Mouse (Mus musculus): Measurements from ENCODE around the gene Atp8a2. TPM values are rescaled to one million over a fixed set of nuclear protein-coding genes. Genes with fewer than 3 reads are reported as not detected.
A peak's percentile ranks its signal among the peaks of the same experiment; 100 is the strongest.

Gene Atp8a2
- polyA plus RNA-seq, 1 experiment, result 16.1 TPM

GRCm38 (mm10) chr14:59806910-59807309 is 390.1 kb downstream of the Atp8a2 start:
- peak in 1 of 2 experiments; percentile 39 for DNase-seq (ENCODE audit: extremely low spot score in 1 of 2, low spot score in 1 of 2)

DNA sequence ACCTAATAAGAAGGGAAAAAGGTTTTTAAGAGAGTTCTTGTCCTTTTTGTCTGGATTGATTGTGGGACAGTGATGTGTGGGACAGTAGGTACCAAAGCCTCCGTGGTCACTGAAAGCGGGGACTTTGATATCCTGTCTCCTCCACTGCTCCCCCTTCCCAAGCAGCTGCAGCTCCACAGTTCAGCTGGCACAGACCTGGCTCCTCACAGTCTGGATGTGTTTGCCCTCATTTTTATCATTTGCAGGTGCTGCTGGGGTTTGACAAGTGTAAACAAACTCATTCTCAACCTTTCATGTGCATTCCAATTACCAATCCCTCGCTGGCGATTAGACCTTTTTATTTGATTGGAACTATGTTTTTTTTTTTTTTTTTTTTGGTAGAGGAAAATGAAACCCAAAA is 390.8 kb downstream of the Atp8a2 start:
- DNase-seq (ENCODE audit: extremely low spot score in 1 of 2, low spot score in 1 of 2), result no peak

- no peak for DNase-seq (ENCODE audit: extremely low spot score in 1 of 2, low spot score in 1 of 2)
Observed at GRCm38 (mm10) chr14:59805683-59806082, 391.3 kb downstream of the Atp8a2 start.

DNA sequence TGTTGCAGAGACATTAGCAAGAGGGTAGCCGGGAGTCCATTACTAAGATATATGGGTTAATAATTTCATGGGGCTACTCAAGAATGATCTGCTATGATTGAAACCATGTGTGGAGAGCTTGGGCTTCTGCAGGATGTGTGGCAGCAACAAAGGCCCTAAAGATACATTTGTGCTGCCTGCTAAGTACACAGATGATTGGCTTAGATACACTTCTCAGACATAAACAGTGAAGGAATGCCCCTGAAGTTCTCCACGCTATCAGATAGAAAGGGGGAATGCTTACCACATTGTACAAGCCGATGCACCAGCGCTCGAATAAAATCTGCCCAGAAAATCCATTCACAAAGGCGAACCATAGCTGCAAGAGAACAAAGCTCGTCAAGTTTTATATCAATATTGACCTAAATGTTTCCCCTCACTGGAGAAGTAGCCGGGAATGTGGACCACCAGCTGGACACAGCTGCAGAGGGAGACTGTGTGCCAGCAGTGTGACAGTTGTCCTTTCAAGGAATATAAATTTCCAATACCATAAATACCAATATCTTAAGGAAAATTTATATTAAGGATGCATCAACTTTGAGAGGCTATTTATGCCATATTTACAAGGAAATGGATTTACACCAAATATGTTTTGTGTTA is 394.9 kb downstream of the Atp8a2 start:
- DNase-seq (ENCODE audit: extremely low spot score in 1 of 2, low spot score in 1 of 2), result no peak

- DNase-seq (ENCODE audit: extremely low spot score in 1 of 2, low spot score in 1 of 2), result no peak
Observed at GRCm38 (mm10) chr14:59799511-59799910, 397.5 kb downstream of the Atp8a2 start.

DNA sequence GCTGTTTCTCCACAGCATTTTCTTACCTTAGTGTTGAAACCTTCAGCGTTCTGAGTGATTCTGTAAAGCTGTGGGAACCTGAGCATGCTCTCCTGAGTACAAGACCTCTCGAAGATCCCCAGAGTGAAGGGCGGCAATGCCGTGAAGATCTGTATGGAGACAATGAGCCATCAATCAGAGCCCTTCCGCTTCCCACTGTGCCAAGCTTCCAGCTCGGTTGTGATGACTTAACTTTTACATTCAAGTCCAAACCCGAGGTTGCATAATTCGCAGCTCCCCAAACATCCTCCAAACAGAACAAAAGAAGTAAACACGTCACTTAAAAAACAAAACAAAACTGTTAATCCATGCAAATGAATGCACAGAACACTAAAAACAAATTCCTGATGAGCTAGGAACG is 403.1 kb downstream of the Atp8a2 start:
- DNase-seq (ENCODE audit: extremely low spot score in 1 of 2, low spot score in 1 of 2), result no peak

GRCm38 (mm10) chr14:59783348-59784341 is 413.3 kb downstream of the Atp8a2 start:
- DNase-seq (ENCODE audit: extremely low spot score in 1 of 2, low spot score in 1 of 2), result no peak

DNA sequence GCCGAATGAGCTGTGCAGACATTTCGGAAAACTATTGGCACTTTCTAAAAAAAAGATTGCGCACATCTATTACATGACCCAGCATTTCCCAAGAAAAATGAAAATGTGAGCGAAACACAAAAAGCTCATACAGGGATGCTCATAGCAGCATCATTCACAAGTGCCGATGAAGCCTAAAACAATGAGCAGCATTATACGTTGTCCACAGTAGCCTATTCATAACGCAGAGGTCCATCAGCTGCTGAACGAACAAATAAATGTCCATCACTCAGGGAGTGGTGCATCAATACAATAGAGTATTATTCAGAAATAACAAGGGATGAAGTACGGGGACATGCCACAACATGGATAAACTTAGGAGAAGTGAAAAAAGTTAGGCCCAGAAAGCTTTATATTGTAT is 416.6 kb downstream of the Atp8a2 start:
- peak in 1 of 2 experiments; percentile 12 for DNase-seq (ENCODE audit: extremely low spot score in 1 of 2, low spot score in 1 of 2)

DNA sequence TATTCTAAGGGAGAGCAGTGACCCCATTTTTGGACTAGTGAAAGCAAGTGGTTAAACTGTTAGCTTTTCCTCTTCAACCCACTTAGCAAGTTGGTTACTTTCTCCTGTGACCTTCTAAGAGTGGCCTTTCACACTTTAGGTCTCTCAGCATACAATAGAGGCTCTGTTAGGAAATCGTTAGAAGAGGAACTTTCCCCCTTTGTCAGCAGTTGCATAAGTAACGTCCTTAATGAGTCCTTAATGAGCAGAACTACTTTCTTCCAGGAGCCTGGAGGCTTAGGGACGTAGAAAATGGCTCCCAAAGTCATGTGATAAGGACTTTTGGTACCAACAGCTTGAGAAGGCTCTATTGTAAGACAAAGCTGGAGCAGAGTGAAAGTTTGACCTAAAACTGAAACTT is 434.8 kb downstream of the Atp8a2 start:
- no peak for DNase-seq (ENCODE audit: extremely low spot score in 1 of 2, low spot score in 1 of 2)

DNA sequence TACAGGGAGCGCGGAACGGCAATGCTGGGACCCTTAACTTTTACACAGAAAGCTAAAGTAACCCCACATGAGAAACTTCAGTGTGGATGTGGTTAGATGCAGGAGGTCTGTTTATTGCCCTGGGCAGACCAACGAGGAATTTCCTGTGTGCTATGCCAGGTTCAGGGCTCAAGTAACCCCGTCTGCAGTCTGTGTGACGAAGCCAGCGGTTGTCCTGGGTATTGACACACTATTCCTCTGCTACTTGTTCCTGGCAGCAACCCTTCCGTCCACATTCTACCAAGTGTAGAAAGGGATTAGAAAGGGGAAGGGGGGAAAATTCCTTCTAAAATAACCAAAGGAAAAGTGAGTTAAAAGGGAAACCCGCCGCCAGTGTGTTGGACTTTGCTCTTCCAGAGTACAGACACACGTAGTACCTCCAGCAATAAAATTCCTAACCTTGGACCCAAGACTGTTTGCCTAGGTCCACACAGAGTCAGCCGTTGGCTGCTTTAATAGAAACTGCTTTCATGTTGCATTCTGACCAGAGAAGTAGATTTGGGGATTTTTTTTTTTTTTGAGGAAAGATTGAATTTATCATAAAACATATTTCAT is 437.0 kb downstream of the Atp8a2 start:
- DNase-seq (ENCODE audit: extremely low spot score in 1 of 2, low spot score in 1 of 2), result no peak

DNA sequence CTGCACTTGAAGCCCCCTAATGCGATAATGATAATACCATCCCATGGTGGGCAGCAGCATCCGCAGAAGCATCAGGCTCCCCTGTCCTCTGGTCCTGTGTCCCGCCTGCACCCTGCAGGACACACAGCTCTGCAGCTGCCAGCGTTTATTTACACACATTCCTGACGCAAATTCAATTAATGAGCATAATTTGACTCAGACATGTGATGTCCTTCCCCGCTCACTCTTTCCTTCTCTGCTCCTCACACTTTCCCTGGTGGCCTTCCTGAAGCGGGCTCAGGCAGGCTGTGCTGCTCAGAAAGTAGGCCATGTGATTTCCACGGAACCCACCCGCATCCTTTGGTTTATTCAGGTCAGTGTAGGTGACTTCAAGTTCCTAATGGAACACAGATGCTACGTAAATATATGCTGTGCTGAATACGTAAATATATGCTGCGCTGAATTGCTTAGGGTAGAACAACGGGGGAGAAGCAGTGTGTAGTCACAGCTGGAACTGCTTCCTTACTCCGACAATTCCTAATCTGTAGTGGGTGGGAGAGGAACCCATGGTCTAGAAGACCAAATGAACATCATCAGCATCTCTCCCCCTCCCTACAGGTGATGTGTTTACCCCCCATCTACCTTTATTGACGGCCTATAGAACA is 437.7 kb downstream of the Atp8a2 start:
- no peak for DNase-seq (ENCODE audit: extremely low spot score in 1 of 2, low spot score in 1 of 2)

- no peak for DNase-seq (ENCODE audit: extremely low spot score in 1 of 2, low spot score in 1 of 2)
Observed at GRCm38 (mm10) chr14:59752401-59752800, 444.6 kb downstream of the Atp8a2 start.

GRCm38 (mm10) chr14:59750005-59750404 is 447.0 kb downstream of the Atp8a2 start:
- DNase-seq (ENCODE audit: extremely low spot score in 1 of 2, low spot score in 1 of 2), result no peak

DNA sequence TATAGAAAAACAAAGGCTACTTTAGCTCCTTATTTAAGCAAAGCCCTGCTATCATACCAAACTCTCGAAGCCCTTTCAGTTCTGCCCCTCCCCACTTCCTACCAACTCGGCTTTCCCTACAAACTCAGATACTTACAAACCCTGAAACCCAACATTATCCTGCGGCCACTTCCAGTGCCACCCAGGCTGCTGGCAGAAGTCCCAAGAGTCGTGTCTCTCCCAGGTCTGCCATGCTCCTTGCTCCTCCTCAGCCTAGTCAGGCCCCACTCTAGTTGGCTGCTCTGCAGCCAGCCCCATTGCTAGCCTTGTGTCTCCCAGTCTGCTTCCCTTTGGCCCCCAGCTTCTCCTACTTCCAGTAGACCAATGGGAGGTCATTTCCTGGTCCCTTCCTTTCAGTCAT is 451.3 kb downstream of the Atp8a2 start:
- no peak for DNase-seq (ENCODE audit: extremely low spot score in 1 of 2, low spot score in 1 of 2)

- DNase-seq (ENCODE audit: extremely low spot score in 1 of 2, low spot score in 1 of 2), result no peak
Observed at GRCm38 (mm10) chr14:59741752-59742151, 455.2 kb downstream of the Atp8a2 start.

DNA sequence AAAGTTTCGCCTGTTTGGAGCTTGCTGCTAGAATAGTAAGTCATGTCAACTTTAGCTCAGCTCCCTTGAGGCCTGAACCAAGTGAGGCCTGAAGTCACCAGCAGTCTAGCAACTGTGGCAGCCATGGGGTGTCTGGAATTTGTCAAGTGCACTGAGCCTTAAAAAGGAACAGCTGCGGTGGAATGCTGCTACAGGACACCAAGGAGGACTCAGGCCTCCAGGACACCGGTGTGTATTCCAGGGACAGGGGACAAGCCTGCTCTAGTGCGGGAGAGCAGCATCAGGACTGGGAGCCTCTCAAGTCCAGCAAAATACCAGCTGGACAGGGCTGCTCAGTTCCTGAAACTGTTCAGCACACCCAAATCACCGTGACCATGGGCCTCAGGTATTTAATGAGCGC is 457.5 kb downstream of the Atp8a2 start:
- DNase-seq (ENCODE audit: extremely low spot score in 1 of 2, low spot score in 1 of 2), result no peak

GRCm38 (mm10) chr14:59737734-59738294 is 459.2 kb downstream of the Atp8a2 start:
- DNase-seq (ENCODE audit: extremely low spot score in 1 of 2, low spot score in 1 of 2), result no peak

GRCm38 (mm10) chr14:59736861-59737700 is 459.9 kb downstream of the Atp8a2 start:
- DNase-seq (ENCODE audit: extremely low spot score in 1 of 2, low spot score in 1 of 2), result peak; percentile 52 to 63

- DNase-seq (ENCODE audit: extremely low spot score in 1 of 2, low spot score in 1 of 2), result no peak
Observed at GRCm38 (mm10) chr14:59730043-59730390, 467.0 kb downstream of the Atp8a2 start.
